Mouse (Mus musculus) neural tube, embryonic 11.5 days (tissue): ENCODE results near the gene Atg13. TPM values are rescaled to one million over a fixed set of nuclear protein-coding genes. Genes with fewer than 3 reads are reported as not detected.

Source experiments
- polyA plus RNA-seq: library from polyadenylated mRNA; unstranded; fragments of >200 nt; fragmentation: Nextera tagmentation; extraction: Ambion mirVana; gene quantifications from 2 replicates; pipeline ENCODE4 v1.2.1, GENCODE M21; 2014

Atg13 gene
- polyA plus RNA-seq, 1 experiment from 2014 or later = 37.9 TPM

Other genes starting within 250 kb of the Atg13 start
- 131 TPM in 2 replicates for gene Ckap5, start 183.8 kb downstream of the Atg13 start, polyA plus RNA-seq
- 0.15 and 0.16 TPM in 2 replicates for gene F2, start 74.2 kb downstream of the Atg13 start, polyA plus RNA-seq
- 5.6 and 5.9 TPM in 2 replicates for gene Zfp408, start 60.8 kb downstream of the Atg13 start, polyA plus RNA-seq
- gene Arhgap1, start 60.7 kb downstream of the Atg13 start, polyA plus RNA-seq = 87.0 and 90.9 TPM in 2 replicates
- gene Harbi1, start 276 bp upstream of the Atg13 start, polyA plus RNA-seq = 15.5 and 17.3 TPM in 2 replicates
- 21.3 and 21.5 TPM in 2 replicates for gene Ambra1, start 19.6 kb upstream of the Atg13 start, polyA plus RNA-seq
- 0.45 and 0.53 TPM in 2 replicates for gene Chrm4, start 216.7 kb upstream of the Atg13 start, polyA plus RNA-seq
- gene Mdk, start 221.7 kb upstream of the Atg13 start, polyA plus RNA-seq = 1,127 and 1,214 TPM in 2 replicates
- 0.37 and 0.58 TPM in 2 replicates for gene Gm9821, start 235.1 kb upstream of the Atg13 start, polyA plus RNA-seq